Comparison of ENCODE assay signal across 8 mouse cellular contexts in the genomic region with DNA sequence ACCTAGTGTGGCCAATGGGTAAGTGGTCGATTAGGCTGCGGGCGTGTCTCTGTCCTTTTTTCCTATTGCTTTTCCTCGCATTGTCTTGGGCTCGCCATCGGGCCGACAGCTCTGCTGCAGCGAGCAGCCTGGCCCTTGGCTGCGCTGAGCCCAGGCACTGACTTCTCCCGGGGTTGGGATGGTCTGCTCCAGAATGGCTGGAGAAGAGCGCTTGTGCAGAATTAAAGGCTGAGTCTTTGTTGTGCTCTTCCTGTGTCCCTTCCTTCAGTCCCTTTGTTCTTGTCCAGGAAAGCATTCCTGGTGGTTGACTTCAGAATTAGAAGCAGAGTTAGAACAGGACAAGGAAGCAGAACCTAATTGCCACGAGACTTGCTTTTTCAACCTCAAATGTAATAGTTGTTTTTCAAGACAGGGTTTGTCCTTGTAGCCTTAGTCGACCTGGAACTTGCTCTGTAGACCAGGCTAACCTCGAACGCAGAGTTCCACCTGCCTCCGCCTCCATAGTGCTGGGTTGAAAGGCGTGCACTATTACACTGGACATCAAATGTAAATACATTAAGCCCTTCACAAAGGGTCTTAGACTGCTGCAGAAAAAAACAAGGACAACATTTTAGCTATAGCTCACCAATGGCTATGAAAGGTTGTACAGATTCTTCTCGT. TPM values are rescaled to one million over a fixed set of nuclear protein-coding genes. Genes with fewer than 3 reads are reported as not detected.
DNase-seq lines count a peak whose midpoint lies in the region; ATAC-seq and TF ChIP-seq lines count a peak whose summit lies in the region.

No protein-coding gene starts in this region.

- peaks cover 10% of the 10 kb centered on the region for H3K36me3 ChIP-seq in C2C12 (ENCODE audit: control insufficient read depth, insufficient read depth)
- peaks cover 7% of the 10 kb centered on the region for H3K36me3 ChIP-seq in embryonic facial prominence, embryonic 13.5 days
- H3K36me3 ChIP-seq in intestine, embryonic 16.5 days (ENCODE audit: control insufficient read depth, insufficient read depth, low read length), result no peaks in the 10 kb centered on the region
- H3K36me3 ChIP-seq in neural tube, embryonic 13.5 days, result peaks cover 14% of the 10 kb centered on the region

- peak overlapping the region; percentile 75 for H3K4me2 ChIP-seq in embryonic facial prominence, embryonic 13.5 days
- peak overlapping the region; percentile 54 for H3K4me2 ChIP-seq in intestine, embryonic 16.5 days (ENCODE audit: low read depth, low read length)
- H3K4me2 ChIP-seq in neural tube, embryonic 13.5 days, result peak overlapping the region; percentile 84

- peaks cover 40% of the 10 kb centered on the region for H3K4me1 ChIP-seq in embryonic facial prominence, embryonic 13.5 days
- peaks cover 8% of the 10 kb centered on the region; the same call in 1 of the 2 replicates for H3K4me1 ChIP-seq in intestine, embryonic 16.5 days (ENCODE audit: control insufficient read depth, insufficient read depth, low read length)
- H3K4me1 ChIP-seq in neural tube, embryonic 13.5 days (replicated peaks), result peaks cover 49% of the 10 kb centered on the region

- ATAC-seq in frontal cortex, adult (ENCODE audit: low TSS enrichment), result peak; percentile 50
- peak; percentile 37; the same call in 1 of the 2 replicates for ATAC-seq in embryonic facial prominence, embryonic 13.5 days (ENCODE audit: insufficient number of reproducible peaks, insufficient read depth, low FRiP score, low TSS enrichment, low read depth)
- ATAC-seq in intestine, embryonic 16.5 days, result no peak; the same call in 1 of the 2 replicates
- ATAC-seq in neural tube, embryonic 13.5 days (ENCODE audit: low read depth), result no peak

- H3K27me3 ChIP-seq in C2C12 (ENCODE audit: control insufficient read depth, insufficient read depth, insufficient read length), result no peaks in the 10 kb centered on the region
- H3K27me3 ChIP-seq in embryonic facial prominence, embryonic 13.5 days, result no peaks in the 10 kb centered on the region
- no peaks in the 10 kb centered on the region for H3K27me3 ChIP-seq in intestine, embryonic 16.5 days (replicated peaks; ENCODE audit: control insufficient read depth, insufficient read depth, low read length)
- H3K27me3 ChIP-seq in neural tube, embryonic 13.5 days, result no peaks in the 10 kb centered on the region

- H3K79me3 ChIP-seq in C2C12 (ENCODE audit: low read depth), result peaks cover 9% of the 10 kb centered on the region

- H3ac ChIP-seq in C2C12 (ENCODE audit: control insufficient read depth, insufficient read length, low read depth), result peak overlapping the region; percentile 84

- no peaks in the 10 kb centered on the region for H3K9me3 ChIP-seq in embryonic facial prominence, embryonic 13.5 days
- H3K9me3 ChIP-seq in intestine, embryonic 16.5 days (ENCODE audit: control insufficient read depth, low read length), result no peaks in the 10 kb centered on the region
- no peaks in the 10 kb centered on the region for H3K9me3 ChIP-seq in neural tube, embryonic 13.5 days

- peak overlapping the region; percentile 87 for H3K9ac ChIP-seq in embryonic facial prominence, embryonic 13.5 days
- H3K9ac ChIP-seq in intestine, embryonic 16.5 days (ENCODE audit: low read depth, low read length), result peak overlapping the region; percentile 83
- H3K9ac ChIP-seq in neural tube, embryonic 13.5 days, result peak overlapping the region; percentile 89

- no peak for DNase-seq in frontal cortex, postnatal 25 days (ENCODE audit: low spot score in 2 of 2)
- no peak for DNase-seq in frontal cortex, postnatal 14 days (ENCODE audit: low spot score in 2 of 2)
- no peak for DNase-seq in frontal cortex, adult 2 months (ENCODE audit: extremely low spot score in 1 of 2, low spot score in 1 of 2)

- TF ChIP-seq CTCF in C2C12 (IDR thresholded peaks at IDR 0.05; ENCODE audit: control insufficient read depth, insufficient read depth, insufficient read length), result no peak

- peak overlapping the region; percentile 59 for H3K4me3 ChIP-seq in C2C12 (ENCODE audit: insufficient read depth, poor library complexity, severe bottlenecking)
- peak overlapping the region; percentile 74 for H3K4me3 ChIP-seq in embryonic facial prominence, embryonic 13.5 days
- H3K4me3 ChIP-seq in intestine, embryonic 16.5 days (ENCODE audit: low read length), result peak overlapping the region; percentile 79
- peak overlapping the region; percentile 64 for H3K4me3 ChIP-seq in neural tube, embryonic 13.5 days

- 2% methylated on average over 18 of the region's 18 CpGs for WGBS in embryonic facial prominence, embryonic 13.5 days
- 1% methylated on average over 18 of the region's 18 CpGs for WGBS in intestine, embryonic 16.5 days
- WGBS in neural tube, embryonic 13.5 days, result 1% methylated on average over 18 of the region's 18 CpGs

- peaks cover 17% of the 10 kb centered on the region for H3K79me2 ChIP-seq in C2C12 (ENCODE audit: control insufficient read depth, insufficient read depth)

- peak overlapping the region; percentile 94 for H3K27ac ChIP-seq in embryonic facial prominence, embryonic 13.5 days
- peak overlapping the region; percentile 98 for H3K27ac ChIP-seq in intestine, embryonic 16.5 days (ENCODE audit: low read length)
- peak overlapping the region; percentile 98 for H3K27ac ChIP-seq in neural tube, embryonic 13.5 days (replicated peaks)

TF ChIP-seq in C2C12, 6 proteins besides CTCF, POLR2A, EP300 and RAD21:
- TF ChIP-seq MYOG (IDR thresholded peaks at IDR 0.05; ENCODE audit: control insufficient read depth, extremely low read depth, insufficient read length), result no peak
- TF ChIP-seq FOSL1 (IDR thresholded peaks at IDR 0.05; ENCODE audit: insufficient read depth, low read length, poor library complexity, severe bottlenecking), result no peak
- no peak for TF ChIP-seq MYOD1 (IDR thresholded peaks at IDR 0.05; ENCODE audit: control insufficient read depth, insufficient read length, low read depth)
- no peak for TF ChIP-seq MAX (IDR thresholded peaks at IDR 0.05)
- no peak for TF ChIP-seq CEBPB (IDR thresholded peaks at IDR 0.05; ENCODE audit: low read depth)
- TF ChIP-seq USF1 (IDR thresholded peaks at IDR 0.05; ENCODE audit: low read depth), result no peak

RNA-seq across cellular contexts. Expression of a gene that starts 0.9 kb away (rescaled TPM):
- polyA plus RNA-seq in C2C12 (2012; fragmentation: generic; extraction: Trizol), result 19.4 TPM
- polyA plus RNA-seq in embryonic facial prominence, embryonic 13.5 days (2015; fragmentation: Nextera tagmentation; extraction: Ambion mirVana), result 75.3 and 85.3 TPM in 2 replicates
- 49.5 and 59.6 TPM in 2 replicates for polyA plus RNA-seq in intestine, embryonic 16.5 days (2015; fragmentation: Nextera tagmentation; extraction: Ambion mirVana)
- 140 and 160 TPM in 2 replicates for polyA plus RNA-seq in neural tube, embryonic 13.5 days (2015; fragmentation: Nextera tagmentation; extraction: Ambion mirVana)
- 73.2 and 78.9 TPM in 2 replicates for polyA plus RNA-seq in frontal cortex, adult 2 months (2012; rRNA removed)

RNA-seq across cellular contexts. Expression of a gene that starts 1.1 kb away (rescaled TPM):
- 3.1 TPM for polyA plus RNA-seq in C2C12 (2012; fragmentation: generic; extraction: Trizol)
- 21.9 and 23.4 TPM in 2 replicates for polyA plus RNA-seq in embryonic facial prominence, embryonic 13.5 days (2015; fragmentation: Nextera tagmentation; extraction: Ambion mirVana)
- 13.6 and 15.7 TPM in 2 replicates for polyA plus RNA-seq in intestine, embryonic 16.5 days (2015; fragmentation: Nextera tagmentation; extraction: Ambion mirVana)
- polyA plus RNA-seq in neural tube, embryonic 13.5 days (2015; fragmentation: Nextera tagmentation; extraction: Ambion mirVana), result 10.0 and 13.8 TPM in 2 replicates
- 6.4 and 6.7 TPM in 2 replicates for polyA plus RNA-seq in frontal cortex, adult 2 months (2012; rRNA removed)

RNA-seq across cellular contexts. Expression of a gene that starts 15.4 kb away (rescaled TPM):
- 0.11 TPM for polyA plus RNA-seq in C2C12 (2012; fragmentation: generic; extraction: Trizol)
- 0.97 and 1.2 TPM in 2 replicates for polyA plus RNA-seq in embryonic facial prominence, embryonic 13.5 days (2015; fragmentation: Nextera tagmentation; extraction: Ambion mirVana)
- polyA plus RNA-seq in intestine, embryonic 16.5 days (2015; fragmentation: Nextera tagmentation; extraction: Ambion mirVana), result 0.36 and 0.38 TPM in 2 replicates
- 2.9 and 3.3 TPM in 2 replicates for polyA plus RNA-seq in neural tube, embryonic 13.5 days (2015; fragmentation: Nextera tagmentation; extraction: Ambion mirVana)
- 9.2 and 10.6 TPM in 2 replicates for polyA plus RNA-seq in frontal cortex, adult 2 months (2012; rRNA removed)

Comparison
In these comparisons a context has a peak if more than half of its experiments do, and no peak if none do; other contexts are left out.
1. ATAC-seq: peak in frontal cortex, adult (single experiment) and embryonic facial prominence, embryonic 13.5 days (single experiment); none in intestine, embryonic 16.5 days (single experiment) and neural tube, embryonic 13.5 days (single experiment).
2. Peak in every context shown above with its lines, with median percentiles within 50 percentile points of each other: H3K4me3 ChIP-seq, H3K27ac ChIP-seq, H3K4me2 ChIP-seq and H3K9ac ChIP-seq.